Mouse (Mus musculus) hindbrain, embryonic 11.5 days (tissue): ENCODE measurements at regions not wholly inside any gene's neighbourhood (a gene's known extent, or its start where the extent isn't known, plus 50 kb on each side); places are given as distances from the start of the nearest gene placed in this dataset.

Experiments used
- ATAC-seq: fragments of 200-750 bp; cut with Nextera tagmentation; 2 replicates; pipeline ENCODE4 v1.8.0; 2017; ENCODE audit warnings: mild to moderate bottlenecking, moderate TSS enrichment, moderate library complexity; ENCODE audit not compliant: low FRiP score
- DNase-seq: peaks from one replicate; pipeline ENCODE4 v3.0.0-alpha.2; 2015; ENCODE audit warnings: low spot score
- H3K27ac ChIP-seq: fragments of 300-500 bp; sonication (generic); 2 replicates; pipeline ENCODE4 v1.5.1; 2014; ENCODE audit warnings: mild to moderate bottlenecking, low read depth, low read length
- H3K27me3 ChIP-seq: fragments of 300-500 bp; sonication (generic); 2 replicates; pipeline ENCODE4 v1.6.1; 2014; ENCODE audit warnings: mild to moderate bottlenecking, low read length, moderate library complexity, mixed read lengths; ENCODE audit not compliant: control insufficient read depth, insufficient read depth
- H3K36me3 ChIP-seq: fragments of 300-500 bp; sonication (generic); 2 replicates; pipeline ENCODE4 v1.6.1; 2014; ENCODE audit warnings: mild to moderate bottlenecking, low read length, moderate library complexity, mixed read lengths; ENCODE audit not compliant: control insufficient read depth, insufficient read depth
- H3K4me1 ChIP-seq: fragments of 300-500 bp; sonication (generic); replicated peaks from 2 replicates; pipeline ENCODE4 v1.6.1; 2014; ENCODE audit warnings: low read length, mixed read lengths; ENCODE audit not compliant: control insufficient read depth, insufficient read depth
- H3K4me2 ChIP-seq: fragments of 300-500 bp; sonication (generic); replicated peaks from 2 replicates; pipeline ENCODE4 v1.6.1; 2014; ENCODE audit warnings: mild to moderate bottlenecking, low read depth, low read length
- H3K4me3 ChIP-seq: fragments of 300-500 bp; sonication (generic); 2 replicates; pipeline ENCODE4 v1.5.1; 2014; ENCODE audit warnings: low read depth, low read length
- H3K9ac ChIP-seq: fragments of 300-500 bp; sonication (generic); 2 replicates; pipeline ENCODE4 v1.6.1; 2014; ENCODE audit warnings: low read depth, low read length
- H3K9me3 ChIP-seq: fragments of 300-500 bp; sonication (generic); 2 replicates; pipeline ENCODE4 v1.6.1; 2016; ENCODE audit warnings: low read length; ENCODE audit not compliant: control insufficient read depth
- WGBS: fragments of 180-500 bp; shearing (Covaris S2); extraction: QIAGEN DNeasy Blood & Tissue Kit; methylation state at CpG from one replicate; pipeline ENCODE4 v1.1.7; 2014; 5-methylcytosine and 5-hydroxymethylcytosine counted together

- Histone ChIP-seq H3K4me2 (no peak overlapping the region), H3K9ac (no peak overlapping the region), H3K4me1 (no peaks in the 10 kb centered on the region), H3K27ac (no peak overlapping the region), H3K36me3 (no peaks in the 10 kb centered on the region), H3K4me3 (no peak overlapping the region), H3K27me3 (no peaks in the 10 kb centered on the region), H3K9me3 (no peaks in the 10 kb centered on the region)
- no peak for ATAC-seq
- WGBS = 85% methylated on average over 5 of the region's 5 CpGs
- no peak for DNase-seq
These were observed 68.9 kb downstream of the Rbm43 start for GRCm38 (mm10) chr2:51866045-51866444.

GRCm38 (mm10) chr2:51868878-51869510 lies 66.0 kb downstream of the Rbm43 start:
- H3K27ac ChIP-seq = no peak overlapping the region
- WGBS = 86% methylated on average over 4 of the region's 4 CpGs
- no peak overlapping the region for H3K4me3 ChIP-seq
- no peak overlapping the region for H3K4me2 ChIP-seq
- no peak overlapping the region for H3K9ac ChIP-seq
- no peaks in the 10 kb centered on the region for H3K4me1 ChIP-seq
- H3K9me3 ChIP-seq = no peaks in the 10 kb centered on the region
- ATAC-seq (no peak), DNase-seq (no peak)
- H3K27me3 ChIP-seq = no peaks in the 10 kb centered on the region
- H3K36me3 ChIP-seq = no peaks in the 10 kb centered on the region

- H3K9me3 ChIP-seq = no peaks in the 10 kb centered on the region
- H3K9ac ChIP-seq = no peak overlapping the region
- no peak overlapping the region for H3K27ac ChIP-seq
- no peak for DNase-seq
- no peak overlapping the region for H3K4me2 ChIP-seq
- H3K27me3 ChIP-seq = no peaks in the 10 kb centered on the region
- no peak for ATAC-seq
- no peak overlapping the region for H3K4me3 ChIP-seq
- H3K36me3 ChIP-seq = no peaks in the 10 kb centered on the region
- WGBS = 81% methylated on average over 14 of the region's 14 CpGs
- no peaks in the 10 kb centered on the region for H3K4me1 ChIP-seq
These were observed 63.4 kb downstream of the Rbm43 start for GRCm38 (mm10) chr2:51871571-51871970.
